Mouse (Mus musculus) myocyte (in vitro differentiated cells): ENCODE data around the gene Gm13090. TPM values are rescaled to one million over a fixed set of nuclear protein-coding genes. Genes with fewer than 3 reads are reported as not detected.

ENCODE experiments used
- H3K27me3 ChIP-seq: one replicate; pipeline ENCODE4 v1.6.1; 2011; ENCODE audit not compliant: control insufficient read depth, insufficient read depth, insufficient read length
- H3K36me3 ChIP-seq: one replicate; pipeline ENCODE4 v1.6.1; 2011; ENCODE audit not compliant: control insufficient read depth, insufficient read depth
- H3K4me2 ChIP-seq: one replicate; pipeline ENCODE4 v1.6.1; 2011; ENCODE audit warnings: low read depth, control low read depth
- H3K4me3 ChIP-seq: one replicate; pipeline ENCODE4 v1.5.1; 2011; ENCODE audit warnings: mild to moderate bottlenecking, control low read depth, moderate library complexity
- H3K79me2 ChIP-seq: one replicate; pipeline ENCODE4 v1.6.1; 2011; ENCODE audit not compliant: control insufficient read depth, insufficient read depth
- H3ac ChIP-seq: one replicate; pipeline ENCODE4 v1.6.1; 2011; ENCODE audit not compliant: control insufficient read depth, insufficient read length
- CEBPB ChIP-seq: IDR thresholded peaks from 2 replicates; pipeline ENCODE4 v1.6.1; 2011; ENCODE audit warnings: mild to moderate bottlenecking, moderate library complexity; ENCODE audit not compliant: poor library complexity, insufficient read depth, severe bottlenecking
- E2F4 ChIP-seq: IDR thresholded peaks from one replicate; pipeline ENCODE4 v1.6.1; 2011; ENCODE audit warnings: mild to moderate bottlenecking, control low read depth, moderate library complexity; ENCODE audit not compliant: insufficient read depth
- MAX ChIP-seq: IDR thresholded peaks from one replicate; pipeline ENCODE4 v1.6.1; 2011; ENCODE audit warnings: low read depth, mild to moderate bottlenecking, control low read depth
- MYOD1 ChIP-seq, 3 experiments: IDR thresholded peaks; one replicate each; pipeline ENCODE4 v1.6.1; 2011; ENCODE audit warnings: control low read depth in 2 of 3, low read depth in 2 of 3, mild to moderate bottlenecking in 2 of 3, moderate library complexity in 1 of 3; ENCODE audit not compliant: insufficient read length in 2 of 3, control insufficient read depth in 1 of 3
- MYOG ChIP-seq, 3 experiments: IDR thresholded peaks; one replicate each; pipeline ENCODE4 v1.6.1; 2011; ENCODE audit warnings: control low read depth in 2 of 3, low read depth in 2 of 3, mild to moderate bottlenecking in 2 of 3; ENCODE audit not compliant: insufficient read length in 2 of 3, control insufficient read depth in 1 of 3, insufficient read depth in 1 of 3
- POLR2A ChIP-seq: IDR thresholded peaks from one replicate; pipeline ENCODE4 v1.6.1; 2011; ENCODE audit warnings: low read depth, mild to moderate bottlenecking, control low read depth, moderate library complexity; ENCODE audit not compliant: insufficient read length
- POLR2AphosphoS2 ChIP-seq: IDR thresholded peaks from one replicate; pipeline ENCODE4 v1.6.1; 2011; ENCODE audit warnings: low read depth, control low read depth; ENCODE audit not compliant: insufficient read length
- REST ChIP-seq: IDR thresholded peaks from one replicate; pipeline ENCODE4 v1.6.1; 2011; ENCODE audit warnings: mild to moderate bottlenecking, control low read depth, moderate library complexity; ENCODE audit not compliant: insufficient read depth, insufficient read length
- SRF ChIP-seq: IDR thresholded peaks from one replicate; pipeline ENCODE4 v1.6.1; 2011; ENCODE audit warnings: low read depth; ENCODE audit not compliant: control insufficient read depth, insufficient read length
- TCF12 ChIP-seq: IDR thresholded peaks from one replicate; pipeline ENCODE4 v1.6.1; 2011; ENCODE audit warnings: mild to moderate bottlenecking, control low read depth; ENCODE audit not compliant: poor library complexity, insufficient read depth, severe bottlenecking
- TCF3 ChIP-seq: IDR thresholded peaks from one replicate; pipeline ENCODE4 v1.6.1; 2011; ENCODE audit warnings: low read depth, control low read depth; ENCODE audit not compliant: insufficient read length
- USF1 ChIP-seq: IDR thresholded peaks from one replicate; pipeline ENCODE4 v1.6.1; 2011; ENCODE audit warnings: low read depth, mild to moderate bottlenecking, control low read depth, moderate library complexity
- polyA plus RNA-seq: library from polyadenylated mRNA; unstranded; fragments of >200 nt; fragmentation: generic; extraction: Trizol; gene quantifications from one replicate; pipeline ENCODE4 v1.2.1, GENCODE M21; 2012; ENCODE audit warnings: missing spikeins

Gene Gm13090
- polyA plus RNA-seq, 1 experiment: not detected

DNA sequence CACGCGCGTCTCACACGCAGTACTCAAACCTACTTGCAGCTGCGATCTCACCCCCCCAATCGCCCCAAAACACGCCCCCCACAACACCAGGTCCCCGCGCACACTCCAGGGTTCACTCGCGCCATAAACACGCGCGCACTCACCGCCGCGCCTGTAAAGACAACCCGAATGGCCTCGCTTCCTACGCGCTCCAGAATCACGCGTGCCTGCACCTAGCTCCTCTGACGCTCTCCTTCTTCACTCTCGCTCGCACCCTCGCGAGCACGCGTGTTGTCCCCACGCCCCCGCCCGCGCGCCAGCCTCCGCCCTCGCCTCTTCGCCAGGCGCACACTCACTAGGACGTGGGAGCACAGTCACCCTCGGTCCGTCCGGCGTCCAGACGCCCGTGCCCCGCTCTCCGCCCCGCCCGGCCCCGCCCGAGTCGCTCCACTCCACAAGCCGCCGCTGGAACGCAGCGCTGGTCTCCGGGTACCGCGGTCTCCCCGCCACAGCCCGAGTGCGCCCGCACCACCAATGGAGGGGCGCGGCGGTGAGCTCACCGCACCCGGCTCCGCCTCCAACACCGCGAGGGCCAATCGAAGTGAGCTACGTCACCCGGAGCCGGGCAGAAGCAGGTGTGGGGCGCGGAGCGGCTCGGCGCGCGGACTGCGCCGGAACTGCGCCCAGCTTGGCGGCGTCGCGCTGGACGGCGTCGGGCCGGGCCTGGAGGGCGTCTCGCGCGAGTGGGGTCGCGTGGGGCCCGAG is 18.8 kb downstream of the Gm13090 start:
- no peak overlapping the region for H3ac ChIP-seq
- H3K36me3 ChIP-seq: no peaks in the 10 kb centered on the region
- H3K79me2 ChIP-seq: no peaks in the 10 kb centered on the region
- peaks cover 50% of the 10 kb centered on the region for H3K27me3 ChIP-seq
- no peak overlapping the region for H3K4me2 ChIP-seq
- no peak for TF ChIP-seq TCF3
- TF ChIP-seq TCF12: no peak
- TF ChIP-seq MYOG (IDR thresholded peaks at IDR 0.05; ENCODE audit: control insufficient read depth in 1 of 3, insufficient read depth in 1 of 3, insufficient read length in 2 of 3, low read depth in 2 of 3): no peak
- no peak for TF ChIP-seq POLR2A
- no peak for TF ChIP-seq CEBPB
- no peak overlapping the region for H3K4me3 ChIP-seq

DNA sequence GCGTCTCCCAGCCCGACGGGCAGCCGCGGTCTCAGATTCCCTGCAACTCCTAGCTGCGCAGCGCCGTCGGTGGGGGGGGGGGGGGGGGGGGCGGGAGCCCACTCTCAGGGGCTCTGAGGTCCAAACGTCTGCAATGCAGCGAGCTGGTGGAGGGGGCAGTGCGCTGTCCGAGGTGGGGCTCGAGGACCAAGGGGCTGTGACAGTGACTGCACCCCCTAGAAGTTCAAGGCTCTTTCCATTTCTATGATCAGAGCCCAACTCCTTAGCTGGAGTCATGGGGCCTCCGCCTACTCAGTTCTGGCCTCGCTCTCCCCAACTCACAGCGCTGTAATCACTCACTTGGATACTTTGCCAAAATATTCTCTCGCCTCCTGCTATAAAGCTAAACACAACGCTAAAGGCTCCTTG is 19.5 kb downstream of the Gm13090 start:
- no peak overlapping the region for H3ac ChIP-seq
- no peaks in the 10 kb centered on the region for H3K79me2 ChIP-seq
- H3K27me3 ChIP-seq: peaks cover 50% of the 10 kb centered on the region
- no peaks in the 10 kb centered on the region for H3K36me3 ChIP-seq
- no peak for TF ChIP-seq REST
- no peak overlapping the region for H3K4me2 ChIP-seq
- no peak overlapping the region for H3K4me3 ChIP-seq

DNA sequence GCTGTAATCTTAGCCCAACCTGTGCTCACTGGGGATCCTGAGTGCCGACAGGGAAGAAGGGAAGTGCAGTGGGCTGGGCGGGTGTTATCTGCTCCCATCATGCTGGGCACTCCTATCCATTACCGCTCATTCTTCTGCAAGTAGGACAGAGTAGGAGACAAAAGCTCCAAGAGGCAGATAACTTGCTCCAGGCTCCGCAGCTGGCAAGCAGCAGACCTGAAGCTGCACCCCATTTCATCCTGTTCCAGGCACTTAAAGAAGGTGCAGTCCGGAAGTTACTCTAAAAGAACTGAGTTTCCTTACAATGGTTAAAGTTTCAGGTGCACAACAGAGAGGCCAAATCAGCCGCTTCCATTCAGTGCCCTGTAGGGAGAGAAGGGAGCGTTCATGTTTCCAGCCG is 21.9 kb downstream of the Gm13090 start:
- Histone ChIP-seq H3K4me3 (no peak overlapping the region), H3K4me2 (no peak overlapping the region), H3K27me3 (peaks cover 38% of the 10 kb centered on the region), H3K36me3 (no peaks in the 10 kb centered on the region), H3K79me2 (no peaks in the 10 kb centered on the region), H3ac (no peak overlapping the region)
- TF ChIP-seq REST (no peak), SRF (no peak), MYOG (IDR thresholded peaks at IDR 0.05; ENCODE audit: control insufficient read depth in 1 of 3, insufficient read depth in 1 of 3, insufficient read length in 2 of 3, low read depth in 2 of 3) (no peak), POLR2A (no peak), TCF3 (no peak), MYOD1 (IDR thresholded peaks at IDR 0.05; ENCODE audit: control insufficient read depth in 1 of 3, insufficient read length in 2 of 3, low read depth in 2 of 3) (no peak)

GRCm38 (mm10) chr4:151114574-151114973 is 25.2 kb downstream of the Gm13090 start:
- H3ac ChIP-seq: no peak overlapping the region
- H3K4me2 ChIP-seq: no peak overlapping the region
- no peaks in the 10 kb centered on the region for H3K36me3 ChIP-seq
- H3K4me3 ChIP-seq: no peak overlapping the region
- H3K79me2 ChIP-seq: no peaks in the 10 kb centered on the region
- TF ChIP-seq CEBPB: no peak
- peaks cover 15% of the 10 kb centered on the region for H3K27me3 ChIP-seq

GRCm38 (mm10) chr4:151118883-151119282 is 29.5 kb downstream of the Gm13090 start:
- no peaks in the 10 kb centered on the region for H3K79me2 ChIP-seq
- H3K4me2 ChIP-seq: no peak overlapping the region
- H3K27me3 ChIP-seq: no peaks in the 10 kb centered on the region
- no peak overlapping the region for H3K4me3 ChIP-seq
- H3ac ChIP-seq: no peak overlapping the region
- H3K36me3 ChIP-seq: no peaks in the 10 kb centered on the region
- TF ChIP-seq TCF12 (no peak), USF1 (no peak), E2F4 (no peak)

DNA sequence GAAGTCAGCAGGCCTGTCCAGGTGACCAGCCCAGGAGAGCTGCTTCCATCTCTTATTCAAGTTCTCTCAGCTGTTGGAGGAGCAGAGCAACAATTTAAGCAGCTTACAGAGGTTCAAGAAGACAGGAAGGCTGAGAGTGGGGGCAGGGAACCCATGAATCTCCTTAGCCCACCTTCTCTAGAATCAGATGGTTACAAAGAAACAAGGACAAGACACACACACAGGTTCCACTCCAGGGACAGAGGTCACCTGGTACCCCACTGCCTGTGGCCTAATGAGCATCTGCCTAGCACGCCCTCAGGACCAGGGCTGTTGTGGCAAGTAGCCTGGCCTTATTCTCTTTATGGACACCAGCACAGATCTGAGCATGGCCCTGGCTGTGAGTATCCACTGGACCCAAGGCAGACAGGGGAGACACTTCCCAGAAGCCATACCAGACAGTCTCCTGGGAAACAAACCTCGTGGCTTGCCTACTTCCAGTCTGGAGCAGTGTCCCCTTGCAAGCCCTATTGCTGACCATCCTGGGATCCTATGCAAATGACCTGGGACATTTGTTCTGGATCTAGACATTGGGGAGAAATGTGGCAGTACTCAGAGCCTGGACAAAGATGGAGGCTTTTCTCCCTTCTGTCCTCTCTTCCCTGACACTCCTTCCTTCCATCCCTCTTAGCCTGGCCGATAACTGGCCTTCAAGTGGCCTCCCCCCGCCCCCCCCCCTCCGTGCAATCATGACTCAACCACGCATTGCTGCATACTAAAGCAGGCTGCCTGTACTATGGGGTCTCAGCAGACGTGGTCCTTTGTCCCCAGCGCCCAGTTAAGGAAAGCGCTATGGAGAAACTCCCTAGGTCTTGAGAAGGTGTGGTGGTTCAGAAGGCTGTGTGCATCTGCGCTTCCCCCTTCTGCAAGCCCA is 38.5 kb downstream of the Gm13090 start:
- TF ChIP-seq MAX (no peak), SRF (no peak), MYOG (IDR thresholded peaks at IDR 0.05; ENCODE audit: control insufficient read depth in 1 of 3, insufficient read depth in 1 of 3, insufficient read length in 2 of 3, low read depth in 2 of 3) (no peak), TCF12 (no peak), CEBPB (no peak), USF1 (no peak), MYOD1 (IDR thresholded peaks at IDR 0.05; ENCODE audit: control insufficient read depth in 1 of 3, insufficient read length in 2 of 3, low read depth in 2 of 3) (no peak), POLR2AphosphoS2 (no peak), REST (no peak), TCF3 (no peak), E2F4 (no peak)
- Histone ChIP-seq H3ac (no peak overlapping the region), H3K27me3 (peaks cover 69% of the 10 kb centered on the region), H3K36me3 (no peaks in the 10 kb centered on the region), H3K4me2 (no peak overlapping the region), H3K79me2 (no peaks in the 10 kb centered on the region), H3K4me3 (no peak overlapping the region)
